Mouse (Mus musculus): ENCODE data around the gene Nlrp1b. TPM values are rescaled to one million over a fixed set of nuclear protein-coding genes. Genes with fewer than 3 reads are reported as not detected.

Nlrp1b gene
- polyA plus RNA-seq (2015; fragmentation: Nextera tagmentation; extraction: Ambion mirVana), result 0.13 TPM in 1 of 2 replicates, not detected in the other

GRCm38 (mm10) chr11:71230684-71231480, at the start of gene Nlrp1b:
TSS of gene Nlrp1b (minus strand) at chr11:71230733.
- 63% methylated on average over 2 of the region's 2 CpGs for WGBS
- Histone ChIP-seq H3K36me3 (no peaks in the 10 kb centered on the region), H3K27ac (replicated peaks) (no peak within 1 kb of the TSS), H3K9ac (no peak within 1 kb of the TSS), H3K4me1 (no peaks in the 10 kb centered on the region), H3K4me2 (replicated peaks) (no peak within 1 kb of the TSS), H3K27me3 (no peaks in the 10 kb centered on the region), H3K9me3 (replicated peaks) (no peaks in the 10 kb centered on the region), H3K4me3 (replicated peaks) (no peak within 1 kb of the TSS)
- no peak for ATAC-seq (ENCODE audit: insufficient number of reproducible peaks, low FRiP score, low TSS enrichment, low read depth)

GRCm38 (mm10) chr11:71261036-71261435, 30.5 kb upstream of the Nlrp1b start:
- no peak overlapping the region for H3K4me3 ChIP-seq (replicated peaks)
- no peak for ATAC-seq (ENCODE audit: insufficient number of reproducible peaks, low FRiP score, low TSS enrichment, low read depth)
- H3K9ac ChIP-seq, result no peak overlapping the region
- no peaks in the 10 kb centered on the region for H3K27me3 ChIP-seq
- H3K9me3 ChIP-seq (replicated peaks), result no peaks in the 10 kb centered on the region
- no peaks in the 10 kb centered on the region for H3K36me3 ChIP-seq
- H3K4me2 ChIP-seq (replicated peaks), result no peak overlapping the region
- no peak overlapping the region for H3K27ac ChIP-seq (replicated peaks)
- WGBS, result 73% methylated on average over 3 of the region's 3 CpGs
- no peaks in the 10 kb centered on the region for H3K4me1 ChIP-seq

GRCm38 (mm10) chr11:71251333-71251732, 20.8 kb upstream of the Nlrp1b start:
- Histone ChIP-seq H3K4me1 (no peaks in the 10 kb centered on the region), H3K4me3 (replicated peaks) (no peak overlapping the region), H3K36me3 (no peaks in the 10 kb centered on the region), H3K27me3 (no peaks in the 10 kb centered on the region), H3K9me3 (replicated peaks) (no peaks in the 10 kb centered on the region), H3K27ac (replicated peaks) (no peak overlapping the region), H3K4me2 (replicated peaks) (no peak overlapping the region), H3K9ac (no peak overlapping the region)
- ATAC-seq (ENCODE audit: insufficient number of reproducible peaks, low FRiP score, low TSS enrichment, low read depth), result no peak; the same call in 1 of the 2 replicates
- 81% methylated on average over 5 of the region's 5 CpGs for WGBS

- no peak for ATAC-seq (ENCODE audit: insufficient number of reproducible peaks, low FRiP score, low TSS enrichment, low read depth)
- Histone ChIP-seq H3K36me3 (no peaks in the 10 kb centered on the region), H3K4me2 (replicated peaks) (no peak overlapping the region), H3K4me3 (replicated peaks) (no peak overlapping the region), H3K27ac (replicated peaks) (no peak overlapping the region), H3K9me3 (replicated peaks) (no peaks in the 10 kb centered on the region), H3K9ac (no peak overlapping the region), H3K27me3 (no peaks in the 10 kb centered on the region), H3K4me1 (no peaks in the 10 kb centered on the region)
- 64% methylated on average over 2 of the region's 2 CpGs for WGBS
Observed at GRCm38 (mm10) chr11:71224614-71225013, 5.9 kb downstream of the Nlrp1b start.

GRCm38 (mm10) chr11:71202703-71203102, 27.8 kb downstream of the Nlrp1b start:
- H3K27me3 ChIP-seq, result no peaks in the 10 kb centered on the region
- no peaks in the 10 kb centered on the region for H3K4me1 ChIP-seq
- no peak for ATAC-seq (ENCODE audit: insufficient number of reproducible peaks, low FRiP score, low TSS enrichment, low read depth)
- H3K27ac ChIP-seq (replicated peaks), result no peak overlapping the region
- H3K36me3 ChIP-seq, result no peaks in the 10 kb centered on the region
- no peaks in the 10 kb centered on the region for H3K9me3 ChIP-seq (replicated peaks)
- H3K4me2 ChIP-seq (replicated peaks), result no peak overlapping the region
- no peak overlapping the region for H3K4me3 ChIP-seq (replicated peaks)
- whole genome bisulfite sequencing, result 79% methylated on average over 4 of the region's 4 CpGs
- no peak overlapping the region for H3K9ac ChIP-seq

- no peak overlapping the region for H3K4me3 ChIP-seq (replicated peaks)
- WGBS, result 80% methylated on average over 2 of the region's 2 CpGs
- no peak overlapping the region for H3K27ac ChIP-seq (replicated peaks)
- H3K9me3 ChIP-seq (replicated peaks), result no peaks in the 10 kb centered on the region
- H3K27me3 ChIP-seq, result no peaks in the 10 kb centered on the region
- no peak overlapping the region for H3K9ac ChIP-seq
- no peak for ATAC-seq (ENCODE audit: insufficient number of reproducible peaks, low FRiP score, low TSS enrichment, low read depth)
- H3K36me3 ChIP-seq, result no peaks in the 10 kb centered on the region
- H3K4me2 ChIP-seq (replicated peaks), result no peak overlapping the region
- no peaks in the 10 kb centered on the region for H3K4me1 ChIP-seq
Observed at GRCm38 (mm10) chr11:71199349-71199748, 31.2 kb downstream of the Nlrp1b start.

GRCm38 (mm10) chr11:71169633-71170032, 60.9 kb downstream of the Nlrp1b start:
- no peak overlapping the region for H3K4me2 ChIP-seq (replicated peaks)
- no peak overlapping the region for H3K27ac ChIP-seq (replicated peaks)
- no peak overlapping the region for H3K4me3 ChIP-seq (replicated peaks)
- no peaks in the 10 kb centered on the region for H3K36me3 ChIP-seq
- H3K9ac ChIP-seq, result no peak overlapping the region
- no peaks in the 10 kb centered on the region for H3K4me1 ChIP-seq
- WGBS, result 69% methylated on average over 1 of the region's 1 CpGs
- H3K27me3 ChIP-seq, result no peaks in the 10 kb centered on the region
- no peaks in the 10 kb centered on the region for H3K9me3 ChIP-seq (replicated peaks)
- no peak for ATAC-seq (ENCODE audit: insufficient number of reproducible peaks, low FRiP score, low TSS enrichment, low read depth)

- no peaks in the 10 kb centered on the region for H3K4me1 ChIP-seq
- H3K27me3 ChIP-seq, result no peaks in the 10 kb centered on the region
- H3K27ac ChIP-seq (replicated peaks), result no peak overlapping the region
- H3K36me3 ChIP-seq, result no peaks in the 10 kb centered on the region
- 53% methylated on average over 1 of the region's 1 CpGs for WGBS
- H3K9ac ChIP-seq, result no peak overlapping the region
- ATAC-seq (ENCODE audit: insufficient number of reproducible peaks, low FRiP score, low TSS enrichment, low read depth), result no peak
- no peaks in the 10 kb centered on the region for H3K9me3 ChIP-seq (replicated peaks)
- no peak overlapping the region for H3K4me2 ChIP-seq (replicated peaks)
- no peak overlapping the region for H3K4me3 ChIP-seq (replicated peaks)
Observed at GRCm38 (mm10) chr11:71164139-71164538, 66.4 kb downstream of the Nlrp1b start.

- no peaks in the 10 kb centered on the region for H3K36me3 ChIP-seq
- no peaks in the 10 kb centered on the region for H3K4me1 ChIP-seq
- no peak overlapping the region for H3K4me3 ChIP-seq (replicated peaks)
- H3K4me2 ChIP-seq (replicated peaks), result no peak overlapping the region
- H3K9me3 ChIP-seq (replicated peaks), result no peaks in the 10 kb centered on the region
- WGBS, result 79% methylated on average over 3 of the region's 3 CpGs
- H3K27ac ChIP-seq (replicated peaks), result no peak overlapping the region
- H3K27me3 ChIP-seq, result no peaks in the 10 kb centered on the region
- ATAC-seq (ENCODE audit: insufficient number of reproducible peaks, low FRiP score, low TSS enrichment, low read depth), result no peak
- no peak overlapping the region for H3K9ac ChIP-seq
Observed at GRCm38 (mm10) chr11:71159439-71160136, 70.9 kb downstream of the Nlrp1b start.

GRCm38 (mm10) chr11:71155272-71155671, 75.3 kb downstream of the Nlrp1b start:
- Histone ChIP-seq H3K36me3 (no peaks in the 10 kb centered on the region), H3K9ac (no peak overlapping the region), H3K27me3 (no peaks in the 10 kb centered on the region), H3K4me2 (replicated peaks) (no peak overlapping the region), H3K9me3 (replicated peaks) (no peaks in the 10 kb centered on the region), H3K27ac (replicated peaks) (no peak overlapping the region), H3K4me3 (replicated peaks) (no peak overlapping the region), H3K4me1 (no peaks in the 10 kb centered on the region)
- 88% methylated on average over 1 of the region's 1 CpGs for WGBS
- no peak for ATAC-seq (ENCODE audit: insufficient number of reproducible peaks, low FRiP score, low TSS enrichment, low read depth)

GRCm38 (mm10) chr11:71144661-71145060, 85.9 kb downstream of the Nlrp1b start, which contains the start of gene Nlrp1a:
TSS of gene Nlrp1a (minus strand) at chr11:71144704.
- no peaks in the 10 kb centered on the region for H3K9me3 ChIP-seq (replicated peaks)
- no peaks in the 10 kb centered on the region for H3K27me3 ChIP-seq
- no peak for ATAC-seq (ENCODE audit: insufficient number of reproducible peaks, low FRiP score, low TSS enrichment, low read depth)
- H3K4me2 ChIP-seq (replicated peaks), result no peak within 1 kb of the TSS
- H3K4me3 ChIP-seq (replicated peaks), result no peak within 1 kb of the TSS
- no peaks in the 10 kb centered on the region for H3K4me1 ChIP-seq
- H3K36me3 ChIP-seq, result no peaks in the 10 kb centered on the region
- H3K27ac ChIP-seq (replicated peaks), result no peak within 1 kb of the TSS
- WGBS, result 64% methylated on average over 3 of the region's 3 CpGs
- H3K9ac ChIP-seq, result no peak within 1 kb of the TSS
